Mouse (Mus musculus) T-cell, adult 2 months (primary cell): Measurements from ENCODE around the gene Sorbs2.

ENCODE experiments used
- DNase-seq: peaks from one replicate; pipeline ENCODE4 v3.0.0; 2022; ENCODE audit warnings: low spot score

The Sorbs2 gene

DNA sequence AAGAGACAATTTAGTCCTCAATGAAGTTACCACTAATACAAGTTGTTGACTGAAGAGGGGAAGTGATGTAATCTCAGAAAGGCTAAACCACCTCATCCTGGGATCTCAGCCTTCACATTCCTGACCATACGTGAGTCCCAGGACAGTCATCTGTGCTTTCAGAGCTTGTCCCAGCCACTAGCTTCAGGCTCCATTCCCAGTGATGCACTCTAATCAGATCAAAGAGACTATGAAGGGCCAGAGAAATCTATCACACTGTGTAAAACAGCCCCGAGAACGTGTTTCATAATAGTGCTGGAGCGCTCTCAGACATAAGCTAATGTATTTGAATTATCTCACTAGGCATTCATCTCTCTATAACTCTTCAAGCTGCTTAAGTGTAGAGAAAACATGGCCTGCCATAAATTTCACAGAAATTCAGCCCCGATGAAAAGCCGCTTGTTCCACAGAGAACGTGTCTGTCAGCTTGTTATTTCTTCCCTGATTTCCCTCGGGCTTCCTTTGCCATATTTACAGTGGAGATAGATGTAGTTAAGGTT lies 175.3 kb downstream of the Sorbs2 start:
- DNase-seq: no peak

DNA sequence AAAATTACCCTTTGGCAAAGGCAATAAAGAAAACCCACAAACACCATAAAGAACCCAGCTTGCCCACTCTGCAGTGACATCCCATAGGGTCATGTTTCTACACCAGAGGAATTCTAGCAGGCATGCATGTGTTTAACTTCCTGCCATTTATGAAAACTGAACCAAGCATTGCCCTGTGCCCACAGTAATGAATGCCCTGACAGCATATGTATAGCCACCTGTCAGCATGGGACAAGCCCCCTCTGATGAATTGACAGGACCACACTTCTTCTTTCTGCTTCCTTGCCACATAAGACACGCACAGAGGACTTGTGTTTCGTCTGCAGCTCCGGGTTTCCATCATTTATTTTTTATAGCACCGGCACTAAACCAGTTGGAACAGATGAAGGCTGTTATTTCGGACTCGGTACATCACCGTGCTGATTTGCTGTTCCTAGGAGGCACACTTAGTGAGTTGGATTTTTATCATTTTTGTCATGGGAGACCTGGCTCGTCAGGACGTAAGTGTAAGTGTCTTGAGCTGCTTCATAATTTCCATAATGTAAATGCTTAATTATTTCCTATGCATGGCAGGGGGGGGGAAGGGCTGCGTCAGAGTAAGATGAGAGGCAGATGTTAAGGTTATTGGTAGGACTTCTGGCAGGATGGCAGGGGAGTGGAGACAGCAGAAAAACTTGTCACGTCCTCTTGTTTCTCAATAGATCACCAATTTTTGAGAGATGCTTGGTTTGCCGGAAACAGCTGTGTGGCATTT lies 180.5 kb downstream of the Sorbs2 start:
- no peak for DNase-seq

DNA sequence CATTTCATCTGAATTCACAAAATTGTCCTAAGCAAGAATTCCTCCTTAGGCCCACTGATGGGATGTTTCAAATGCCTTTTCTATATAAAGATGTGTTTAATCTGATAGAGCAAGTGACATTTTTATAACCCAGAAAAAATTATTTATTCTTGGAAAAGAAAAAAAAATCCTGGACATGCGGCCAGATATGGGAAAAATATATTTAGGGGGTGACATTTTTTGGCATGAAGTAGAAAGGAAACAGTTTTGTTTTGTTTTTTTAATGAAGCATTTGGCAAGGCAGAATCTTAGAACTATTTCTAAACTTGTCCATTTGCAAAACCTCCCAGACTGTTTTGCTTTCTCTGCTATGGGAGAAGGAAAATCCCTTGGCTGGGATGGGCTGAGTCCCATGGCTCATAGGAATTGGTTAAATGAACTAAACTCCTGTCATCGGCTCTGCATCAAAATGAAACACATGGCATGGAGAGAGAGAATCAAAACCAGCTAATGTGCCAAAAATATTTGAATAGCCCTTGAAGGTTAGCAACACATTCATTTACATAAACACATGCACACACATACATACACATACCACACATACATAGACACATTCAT lies 182.1 kb downstream of the Sorbs2 start:
- DNase-seq: no peak

DNA sequence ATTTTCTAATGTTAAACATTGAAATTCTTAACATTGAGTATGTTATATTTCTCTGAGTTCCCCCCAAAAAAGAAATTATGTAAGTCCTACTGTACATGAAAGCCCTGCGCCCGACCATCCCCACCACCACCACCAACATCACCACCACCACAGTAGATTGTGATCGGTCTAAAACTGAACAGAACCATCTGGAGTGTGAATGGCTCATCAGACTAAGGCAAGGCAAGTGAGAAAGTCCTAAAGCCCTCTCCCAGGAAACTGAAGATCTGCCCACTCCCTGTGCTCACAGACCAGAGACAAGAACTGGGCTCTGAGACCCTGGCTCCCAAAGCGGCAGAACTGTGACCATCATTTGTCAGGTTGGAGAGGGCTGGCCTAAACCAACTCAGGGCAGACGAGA lies 192.5 kb downstream of the Sorbs2 start:
- no peak for DNase-seq

DNA sequence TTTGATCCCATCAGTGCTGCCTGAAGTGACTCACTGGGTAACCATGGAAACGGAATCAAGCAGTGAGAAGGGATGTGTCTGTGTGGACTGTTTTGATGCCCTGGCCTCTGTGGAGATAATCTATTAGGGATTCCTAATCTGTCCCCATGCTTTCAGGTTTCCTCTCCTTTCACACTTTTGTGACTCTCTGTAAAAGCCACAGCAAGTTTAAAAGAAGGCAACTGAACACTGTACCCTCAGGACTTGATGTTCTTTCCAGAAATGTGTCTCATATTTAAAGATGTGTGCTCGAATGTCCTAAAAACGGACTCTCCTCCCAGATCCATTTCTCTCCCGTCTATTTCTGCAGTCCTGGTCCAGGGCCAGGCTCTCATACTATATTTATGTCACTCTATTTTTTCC lies 196.1 kb downstream of the Sorbs2 start:
- no peak for DNase-seq

DNA sequence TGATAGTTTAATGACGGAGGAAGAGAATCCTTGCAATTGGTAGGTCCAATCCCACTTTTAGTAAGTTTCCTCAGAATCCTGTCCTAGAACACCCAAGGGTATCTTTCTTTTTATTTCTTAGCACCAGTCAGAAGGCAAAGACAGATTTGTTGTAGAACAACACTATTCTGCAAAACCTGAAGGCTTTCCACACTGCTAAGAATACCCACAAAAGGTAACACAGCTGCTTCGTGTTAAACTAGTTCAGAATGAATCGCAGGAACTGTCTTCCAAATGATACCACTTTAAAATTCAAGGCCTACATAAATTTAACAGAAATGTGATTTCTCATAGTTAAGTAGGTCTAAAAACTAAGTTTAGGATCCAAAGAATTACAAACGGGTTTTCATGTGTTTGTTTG lies 201.5 kb downstream of the Sorbs2 start:
- DNase-seq: no peak

DNA sequence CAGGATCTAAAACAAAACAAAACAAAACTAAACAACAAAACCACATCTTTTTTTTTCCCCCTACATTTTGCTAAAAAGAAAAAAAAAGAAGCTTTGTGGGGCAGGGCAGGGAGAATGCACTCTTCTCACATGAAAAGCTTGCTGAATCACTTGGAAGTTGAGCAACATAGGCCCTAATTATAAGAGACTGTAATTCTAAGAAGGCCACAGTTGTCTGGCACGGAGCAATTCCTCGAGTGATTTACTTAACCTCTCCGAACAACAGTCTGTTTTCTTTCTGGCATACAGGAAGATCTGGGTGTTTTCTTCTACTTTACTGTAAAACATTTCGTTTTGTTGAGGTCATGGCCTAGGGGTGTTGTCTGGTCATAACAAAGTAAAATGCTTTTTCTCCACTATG lies 202.1 kb downstream of the Sorbs2 start:
- no peak for DNase-seq

DNA sequence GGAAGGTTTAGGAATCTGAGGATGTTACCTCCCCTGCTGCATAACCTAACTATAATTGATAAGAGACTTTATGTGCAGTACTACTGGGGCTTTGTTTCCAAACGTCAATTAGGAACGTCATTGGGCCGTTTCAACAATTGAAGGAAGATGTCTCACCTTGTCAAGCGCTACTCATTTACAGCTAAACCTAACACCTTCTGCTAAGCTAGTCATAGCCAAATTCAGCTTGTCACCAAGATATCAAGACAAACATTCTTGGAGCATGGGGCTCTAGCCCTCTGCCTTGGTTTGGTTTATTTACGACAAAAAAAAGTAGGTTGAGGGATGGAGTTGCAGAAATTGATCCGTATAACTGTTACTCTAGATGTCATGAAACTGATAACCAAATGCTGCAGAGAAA lies 205.0 kb downstream of the Sorbs2 start:
- no peak for DNase-seq

DNA sequence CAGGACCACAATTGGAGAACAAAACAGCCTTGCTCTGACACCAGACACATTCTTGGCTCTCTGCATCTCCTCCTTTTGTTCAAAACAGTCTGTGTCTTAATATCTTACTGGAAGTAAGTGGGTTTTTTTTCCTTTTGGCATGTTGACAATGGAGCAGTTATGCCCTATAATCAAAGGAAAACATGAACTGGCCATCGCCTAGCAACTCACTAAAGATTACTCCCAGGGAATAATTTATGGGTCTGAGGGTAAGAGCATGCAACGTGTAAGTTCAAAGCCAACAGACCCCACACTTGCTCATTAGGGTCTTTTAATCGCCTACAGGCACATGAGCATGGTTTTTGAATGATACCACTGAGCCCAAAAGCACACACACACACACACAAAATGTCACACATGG lies 207.2 kb downstream of the Sorbs2 start:
- no peak for DNase-seq

DNA sequence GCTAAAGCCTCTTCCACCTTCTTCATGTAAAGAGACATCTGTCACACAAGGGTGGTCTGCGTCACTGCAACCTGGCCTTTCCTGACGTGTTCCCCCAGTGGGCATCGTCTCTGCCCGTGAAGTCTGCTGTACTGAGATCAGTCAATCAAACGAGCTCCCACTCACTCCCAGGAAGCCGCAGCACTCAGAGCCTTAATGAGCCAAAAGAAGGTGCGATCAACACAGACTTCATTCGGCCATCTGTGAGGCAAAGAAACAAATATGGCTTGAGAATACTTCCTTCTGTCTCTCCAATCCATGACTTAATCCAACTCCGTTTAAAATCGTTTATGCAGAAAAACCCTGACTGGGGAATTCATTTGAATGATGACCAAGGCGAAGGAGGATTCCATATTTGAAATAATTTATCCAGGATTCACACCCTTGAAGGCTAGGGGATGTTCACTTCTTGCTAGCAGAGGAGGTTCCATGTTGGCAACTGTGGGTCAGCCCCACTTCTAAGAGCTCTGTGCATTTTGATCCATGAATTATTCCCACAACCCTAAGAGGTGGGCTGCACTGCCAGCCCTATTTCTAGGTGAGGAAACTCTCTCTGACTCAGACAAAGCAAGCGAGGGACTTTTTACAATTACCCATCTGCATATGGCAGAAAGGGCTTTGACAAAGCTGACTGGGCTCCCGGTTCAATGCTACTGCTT lies 207.9 kb downstream of the Sorbs2 start:
- no peak for DNase-seq

DNA sequence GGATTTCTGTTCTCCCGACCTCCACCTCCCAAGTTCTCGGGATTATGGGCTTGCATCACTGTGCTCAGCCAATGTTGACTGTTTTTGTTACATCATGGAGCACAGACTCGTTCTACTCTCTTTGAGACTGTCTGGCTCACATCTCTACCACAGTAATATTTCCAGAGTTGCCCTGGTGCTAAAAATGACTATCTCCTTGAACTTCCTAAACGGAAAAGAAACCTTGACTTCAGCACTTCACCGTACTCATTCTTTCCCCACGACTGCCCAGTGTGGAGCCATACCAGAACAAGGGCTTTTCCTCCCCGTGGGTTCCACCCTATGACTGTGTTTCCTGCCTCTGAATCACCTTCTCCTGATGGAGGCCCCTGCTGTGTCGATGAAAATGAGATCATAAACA lies 212.2 kb downstream of the Sorbs2 start:
- DNase-seq: no peak

DNA sequence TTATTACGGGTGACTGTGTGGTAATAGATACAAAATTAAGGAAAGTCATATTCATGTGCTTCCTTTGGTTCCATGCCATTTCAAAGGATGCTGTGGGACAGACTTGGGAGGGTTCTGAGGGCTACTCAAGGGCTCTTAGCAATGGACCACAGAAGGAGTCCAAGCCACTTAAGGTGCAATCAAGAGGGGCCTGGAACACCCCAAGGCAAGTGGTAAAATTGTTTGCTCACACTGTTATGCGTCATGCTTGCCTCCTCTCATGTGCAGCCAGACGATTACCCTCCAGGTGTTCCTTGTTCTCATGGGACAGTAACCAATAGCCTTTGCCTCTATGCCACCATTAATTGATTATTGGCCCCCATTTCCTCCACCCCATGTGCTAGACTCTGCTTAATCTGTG lies 216.6 kb downstream of the Sorbs2 start:
- no peak for DNase-seq

DNA sequence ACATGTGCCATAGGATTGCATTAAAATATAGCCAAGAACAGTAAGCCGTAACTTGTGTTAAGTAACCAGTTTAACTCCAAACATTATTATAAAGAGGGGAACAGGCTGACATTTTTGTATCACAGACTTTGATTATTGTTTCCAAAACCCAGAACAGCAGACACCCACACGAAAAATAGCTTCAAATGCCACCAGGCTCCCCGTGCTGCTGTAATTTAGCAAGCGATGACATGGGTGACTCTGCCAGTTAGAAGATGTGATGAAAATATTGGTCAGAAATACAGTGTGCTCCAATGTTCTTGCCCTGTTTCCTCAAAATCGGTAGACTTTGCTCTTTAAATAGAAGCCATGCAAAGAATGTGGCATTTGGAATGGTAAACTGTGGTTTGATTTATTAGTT lies 217.7 kb downstream of the Sorbs2 start:
- DNase-seq: no peak

DNA sequence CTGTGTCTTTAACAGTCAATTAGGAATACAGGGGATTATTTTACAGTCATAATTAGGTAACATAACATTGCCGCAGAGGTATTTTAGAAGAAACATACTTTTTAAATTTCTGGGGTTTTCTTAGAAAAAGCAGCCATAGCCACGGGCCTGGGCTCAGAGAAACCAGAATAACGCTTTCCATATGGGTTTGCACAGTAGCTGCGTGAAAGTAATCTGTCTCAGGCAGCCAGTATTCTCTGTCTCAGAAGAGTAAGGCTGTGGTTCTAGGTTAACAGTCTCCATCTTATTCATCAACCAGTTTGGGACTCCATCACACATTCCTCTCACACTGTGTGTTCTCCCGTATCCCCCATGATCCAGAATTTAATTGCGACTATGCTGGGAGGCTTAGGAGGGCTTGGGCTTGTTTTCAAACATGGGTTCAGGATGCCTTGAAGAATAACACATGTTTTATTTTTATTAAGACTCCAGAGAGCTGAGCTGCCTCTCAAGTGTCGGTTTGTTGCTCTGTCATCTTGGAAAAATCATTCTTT lies 222.3 kb downstream of the Sorbs2 start:
- DNase-seq: no peak

DNA sequence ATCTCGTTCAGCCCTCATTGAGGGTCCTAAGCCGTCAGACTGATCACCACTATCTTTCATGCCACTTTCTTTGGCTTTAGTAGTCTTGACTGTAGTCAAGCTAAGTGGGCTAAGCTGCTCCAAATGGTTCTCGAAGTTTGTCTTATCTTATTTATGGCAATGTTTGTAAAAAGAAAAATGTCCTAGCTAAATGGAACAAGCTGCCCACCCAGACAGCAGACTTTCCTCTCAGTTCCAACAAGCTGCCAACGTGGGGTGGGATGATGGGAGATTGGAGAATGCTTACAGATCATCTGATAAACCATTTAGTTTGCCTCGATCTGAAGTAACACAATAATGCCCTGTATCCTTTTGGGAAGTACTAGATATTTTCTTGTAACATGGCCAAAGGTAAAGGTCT lies 223.2 kb downstream of the Sorbs2 start:
- no peak for DNase-seq

DNA sequence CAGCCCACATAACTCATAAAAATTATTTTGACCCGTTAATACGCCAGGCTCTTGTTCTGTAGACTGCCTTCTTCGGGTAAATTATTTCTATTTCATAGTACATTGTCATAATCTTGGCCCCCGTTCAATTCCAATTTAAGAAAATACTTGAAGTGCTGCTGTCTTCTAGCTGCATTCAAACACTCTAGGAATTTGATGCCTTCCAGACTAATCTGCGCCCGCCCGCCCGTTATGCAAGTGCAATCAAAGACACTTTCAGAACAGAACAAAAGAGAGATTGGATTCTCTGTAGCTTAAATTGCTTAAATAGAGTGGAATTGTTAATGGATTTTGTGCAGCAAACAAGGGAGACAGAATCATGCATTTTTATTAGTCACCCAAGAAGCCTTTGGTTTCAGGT lies 226.5 kb downstream of the Sorbs2 start:
- no peak for DNase-seq

DNA sequence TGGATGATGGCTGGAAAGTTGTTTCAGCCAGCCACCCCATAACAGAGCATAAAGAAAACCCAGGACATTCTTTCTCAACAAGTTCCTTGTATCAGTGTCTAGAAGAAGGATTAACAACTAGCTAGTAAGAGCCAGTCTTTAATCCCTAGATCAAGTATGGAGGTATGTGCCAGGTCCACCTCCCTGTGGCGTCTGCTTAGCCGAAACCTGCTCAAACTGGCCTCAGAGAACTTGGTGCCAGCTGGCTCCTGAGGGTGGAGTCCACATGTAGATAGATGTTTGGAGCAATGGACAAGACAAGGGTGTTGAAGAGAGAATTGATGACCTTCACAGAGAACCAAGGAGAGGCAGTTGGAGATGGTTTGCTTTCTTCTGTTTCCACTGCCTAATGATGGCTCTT lies 229.7 kb downstream of the Sorbs2 start:
- DNase-seq: no peak

DNA sequence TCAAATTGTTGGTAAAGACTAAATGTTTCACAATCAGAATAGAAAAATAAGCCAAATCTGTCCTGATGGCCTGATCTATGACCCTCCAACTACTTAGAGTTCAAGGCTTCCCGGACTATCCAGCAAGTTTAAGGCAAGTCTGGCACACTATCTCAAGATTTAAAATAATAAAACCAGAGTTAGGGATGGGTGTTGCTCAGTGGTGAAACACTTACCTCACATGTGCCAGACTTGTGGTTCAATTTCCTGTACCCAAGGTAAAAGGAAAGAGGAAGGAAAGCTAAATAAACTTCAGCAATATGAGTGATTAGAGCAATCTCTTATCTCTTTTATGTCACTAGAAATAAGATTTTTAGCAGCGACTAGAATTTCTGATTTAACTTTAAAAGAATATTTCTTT lies 235.7 kb downstream of the Sorbs2 start:
- no peak for DNase-seq

DNA sequence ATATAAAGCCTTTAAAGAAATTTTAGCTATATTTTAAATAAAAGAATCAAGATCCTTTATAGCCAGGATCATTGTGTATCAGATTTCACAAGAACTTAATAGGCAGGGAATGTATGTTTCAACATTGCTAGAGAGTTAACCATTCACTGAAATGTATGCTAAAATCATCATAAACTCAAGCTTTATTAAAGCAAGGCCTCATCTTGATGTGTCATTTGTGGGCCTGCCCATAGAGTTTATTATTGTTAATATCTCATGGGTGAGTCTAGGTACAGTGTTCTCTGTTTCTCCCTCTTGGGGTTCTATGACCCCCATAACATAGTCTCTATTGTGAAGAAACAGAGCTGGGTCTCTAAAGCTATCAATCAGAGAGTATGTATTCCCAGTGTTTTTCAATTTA lies 236.2 kb downstream of the Sorbs2 start:
- DNase-seq: no peak

DNA sequence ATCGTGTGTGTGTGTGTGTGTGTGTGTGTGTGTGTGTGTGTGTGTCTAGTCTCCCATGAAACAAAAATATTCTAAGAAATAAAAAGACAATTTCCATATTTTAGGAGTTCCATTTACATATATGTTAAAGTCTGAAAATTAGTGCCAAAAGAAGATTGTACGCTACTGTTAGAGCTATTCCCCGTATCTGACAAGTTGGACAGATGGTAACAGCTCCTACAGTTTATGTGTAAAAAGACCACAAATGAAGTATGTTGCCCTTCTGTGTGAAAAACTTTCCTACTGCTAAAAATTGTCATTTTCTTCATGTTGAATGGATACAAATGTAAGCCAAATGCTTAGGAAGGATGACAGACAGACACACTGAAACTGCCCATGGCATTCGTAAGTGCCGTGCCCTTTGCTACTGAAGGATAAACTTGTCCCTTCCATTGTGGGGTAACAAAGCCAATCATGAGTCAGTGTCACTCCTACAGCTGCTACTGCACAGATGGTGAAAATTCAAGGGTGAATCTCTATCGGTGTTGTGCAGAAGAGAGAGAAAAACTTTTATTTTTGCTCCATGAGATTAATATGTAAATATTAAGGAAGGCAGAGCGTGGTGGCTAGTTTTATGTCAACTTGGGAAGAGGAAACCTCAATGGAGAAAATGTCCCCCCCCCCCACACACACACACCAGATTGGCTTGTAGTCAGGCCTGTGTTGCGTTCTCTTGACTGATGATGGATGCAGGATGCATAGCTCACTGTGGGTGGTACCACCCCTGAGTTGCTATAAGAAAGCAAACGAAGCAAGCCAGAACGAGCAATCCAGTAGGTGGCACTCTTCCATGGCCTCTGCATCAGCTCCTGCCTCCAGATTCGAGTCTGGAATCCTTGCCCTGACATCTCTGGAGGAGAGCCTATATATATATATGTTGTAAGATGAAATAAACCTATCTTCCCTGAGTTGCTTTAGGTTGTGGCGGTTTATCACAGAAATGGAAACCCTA lies 244.2 kb downstream of the Sorbs2 start:
- no peak for DNase-seq

DNA sequence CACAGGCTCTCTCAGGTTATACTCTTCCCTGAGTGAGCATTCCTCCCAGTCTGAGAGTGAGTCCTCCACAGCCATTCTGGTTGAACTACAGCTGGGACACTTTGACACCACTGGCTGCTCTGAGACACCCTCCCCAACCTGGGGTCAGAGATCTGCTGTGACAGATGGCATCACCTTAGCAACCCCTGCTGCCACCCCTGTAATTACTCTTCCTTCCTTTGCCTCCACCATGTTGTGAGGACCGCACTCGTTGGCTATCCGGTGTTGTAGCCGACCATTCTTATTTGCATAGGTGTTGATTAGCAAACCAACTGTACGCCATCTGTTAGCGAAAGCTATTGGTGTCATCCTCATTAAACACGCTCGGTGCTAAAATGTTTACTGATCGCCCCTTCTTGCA lies 247.9 kb downstream of the Sorbs2 start:
- DNase-seq: no peak

DNA sequence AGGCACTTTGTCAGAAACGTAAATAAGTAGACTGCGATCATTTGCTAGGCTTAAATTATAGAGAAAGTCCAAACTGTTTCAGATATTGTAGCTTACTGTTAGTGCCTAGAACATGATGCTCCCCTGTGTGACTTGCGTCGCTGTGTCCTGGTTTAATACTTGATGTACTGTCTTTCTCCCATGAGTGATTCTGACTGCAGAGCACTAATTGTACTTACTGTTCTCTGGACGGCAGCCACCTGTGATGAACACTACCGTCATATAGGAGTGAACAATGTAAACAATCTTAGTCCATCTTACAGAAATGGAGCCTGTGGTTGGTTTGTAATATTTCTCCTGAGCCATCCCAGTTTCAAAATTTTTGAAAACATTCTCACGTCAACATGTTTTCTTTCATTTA lies 248.4 kb downstream of the Sorbs2 start:
- no peak for DNase-seq
